Mouse (Mus musculus) liver, embryonic 12.5 days (tissue): Measurements from ENCODE around the gene Mboat2. TPM values are rescaled to one million over a fixed set of nuclear protein-coding genes. Genes with fewer than 3 reads are reported as not detected.

Experiments
- ATAC-seq: fragments of 200-750 bp; cut with Nextera tagmentation; 2 replicates; pipeline ENCODE4 v1.8.0; 2017; ENCODE audit warnings: moderate number of reproducible peaks, mild to moderate bottlenecking, moderate library complexity
- H3K27ac ChIP-seq: fragments of 300-500 bp; sonication (generic); 2 replicates; pipeline ENCODE4 v1.5.1; 2016; ENCODE audit warnings: mild to moderate bottlenecking
- H3K27me3 ChIP-seq: fragments of 300-500 bp; sonication (generic); replicated peaks from 2 replicates; pipeline ENCODE4 v1.6.1; 2016; ENCODE audit warnings: mild to moderate bottlenecking, moderate library complexity
- H3K36me3 ChIP-seq: fragments of 300-500 bp; sonication (generic); 2 replicates; pipeline ENCODE4 v1.6.1; 2016; ENCODE audit warnings: mild to moderate bottlenecking, moderate library complexity
- H3K4me1 ChIP-seq: fragments of 300-500 bp; sonication (generic); 2 replicates; pipeline ENCODE4 v1.6.1; 2016
- H3K4me2 ChIP-seq: fragments of 300-500 bp; sonication (generic); 2 replicates; pipeline ENCODE4 v1.6.1; 2016; ENCODE audit warnings: mild to moderate bottlenecking, moderate library complexity
- H3K4me3 ChIP-seq: fragments of 300-500 bp; sonication (generic); 2 replicates; pipeline ENCODE4 v1.5.1; 2016; ENCODE audit warnings: mild to moderate bottlenecking, moderate library complexity
- H3K9ac ChIP-seq: fragments of 300-500 bp; sonication (generic); 2 replicates; pipeline ENCODE4 v1.6.1; 2016; ENCODE audit warnings: mild to moderate bottlenecking, moderate library complexity
- H3K9me3 ChIP-seq: fragments of 300-500 bp; sonication (generic); replicated peaks from 2 replicates; pipeline ENCODE4 v1.6.1; 2016; ENCODE audit warnings: mild to moderate bottlenecking, moderate library complexity
- WGBS: fragments of 180-500 bp; shearing (Covaris S2); methylation state at CpG from one replicate; pipeline ENCODE4 v1.1.7; 2016; ENCODE audit not compliant: insufficient replicate concordance; 5-methylcytosine and 5-hydroxymethylcytosine counted together
- polyA plus RNA-seq: library from polyadenylated mRNA; unstranded; fragments of >200 nt; fragmentation: Nextera tagmentation; extraction: Ambion mirVana; gene quantifications from 2 replicates; pipeline ENCODE4 v1.2.1, GENCODE M21; 2016

The Mboat2 gene
- polyA plus RNA-seq, 1 experiment from 2014 or later: 8.5 TPM

DNA sequence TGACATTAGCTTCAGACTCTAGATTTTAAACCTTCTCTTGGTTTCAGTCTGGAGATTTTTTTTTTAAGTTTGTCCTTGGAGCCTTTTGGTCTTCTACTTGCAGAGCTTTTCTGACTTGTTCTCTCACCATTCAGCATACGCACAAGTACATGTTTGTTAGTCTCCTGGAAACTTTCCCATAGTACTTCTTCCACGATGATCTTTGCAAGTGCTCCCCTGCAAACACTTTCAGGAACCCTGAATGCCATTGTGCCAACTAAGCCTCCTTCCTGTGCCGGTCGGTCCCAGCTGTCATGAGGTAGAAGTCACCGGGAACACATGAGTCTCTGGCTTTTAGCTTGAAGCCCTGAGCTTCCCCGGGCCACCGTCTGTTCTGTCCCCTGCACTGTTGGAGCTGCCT, 79.0 kb downstream of the Mboat2 start:
- Histone ChIP-seq H3K27me3 (no peaks in the 10 kb centered on the region), H3K4me3 (no peak overlapping the region), H3K9ac (no peak overlapping the region), H3K36me3 (no peaks in the 10 kb centered on the region), H3K4me2 (no peak overlapping the region), H3K4me1 (no peaks in the 10 kb centered on the region), H3K9me3 (no peaks in the 10 kb centered on the region), H3K27ac (no peak overlapping the region)
- WGBS: 86% methylated on average over 7 of the region's 7 CpGs
- ATAC-seq: no peak

DNA sequence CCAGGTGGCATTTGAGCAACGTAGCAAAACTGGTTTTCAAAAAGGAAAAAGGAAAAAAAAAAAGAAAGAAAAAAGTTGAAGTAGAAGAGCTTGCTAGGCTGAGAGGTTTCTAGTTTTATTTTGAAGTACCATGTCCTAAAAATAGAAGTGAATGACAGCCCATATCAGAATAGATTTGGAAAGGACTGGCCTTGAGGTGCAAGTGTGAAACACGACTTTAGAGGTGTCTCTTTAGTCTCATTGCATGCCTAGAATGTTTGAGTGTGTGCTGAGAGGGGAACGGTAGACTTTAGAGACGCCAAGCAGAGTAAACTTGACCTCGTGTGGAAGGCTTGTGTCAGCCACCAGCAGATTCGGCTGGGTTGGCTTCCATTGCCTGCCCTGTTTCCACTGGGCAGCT, 81.5 kb downstream of the Mboat2 start:
- H3K9ac ChIP-seq: no peak overlapping the region
- H3K4me3 ChIP-seq: no peak overlapping the region
- H3K4me2 ChIP-seq: no peak overlapping the region
- H3K27me3 ChIP-seq: no peaks in the 10 kb centered on the region
- WGBS: 62% methylated on average over 6 of the region's 6 CpGs
- H3K9me3 ChIP-seq: no peaks in the 10 kb centered on the region
- H3K36me3 ChIP-seq: no peaks in the 10 kb centered on the region
- no peak for ATAC-seq
- H3K27ac ChIP-seq: peak overlapping the region; percentile 4; the same call in 1 of the 2 replicates
- H3K4me1 ChIP-seq: no peaks in the 10 kb centered on the region

DNA sequence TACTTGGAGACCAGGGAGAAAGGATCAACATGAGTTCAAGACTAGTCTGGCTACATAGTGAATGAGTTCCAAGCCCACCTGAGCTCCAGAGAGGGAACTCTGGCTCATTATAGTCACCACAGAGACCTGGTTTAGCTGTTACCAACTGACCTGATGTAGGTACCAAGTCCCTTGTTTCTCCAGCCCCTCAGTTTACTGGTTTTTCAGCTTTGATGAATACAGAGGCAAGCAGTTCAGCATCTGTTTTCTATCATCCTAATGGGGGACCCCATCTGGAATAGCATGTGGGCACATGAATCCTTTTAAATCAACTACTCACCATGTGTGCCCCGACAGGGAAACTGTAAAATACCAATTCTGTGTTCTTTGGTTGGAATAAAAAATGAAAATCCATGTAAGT, 82.2 kb downstream of the Mboat2 start:
- Histone ChIP-seq H3K9me3 (no peaks in the 10 kb centered on the region), H3K9ac (no peak overlapping the region), H3K4me3 (no peak overlapping the region), H3K4me1 (no peaks in the 10 kb centered on the region), H3K36me3 (no peaks in the 10 kb centered on the region), H3K27me3 (no peaks in the 10 kb centered on the region), H3K27ac (no peak overlapping the region), H3K4me2 (no peak overlapping the region)
- 76% methylated on average over 1 of the region's 1 CpGs for WGBS
- ATAC-seq: no peak

DNA sequence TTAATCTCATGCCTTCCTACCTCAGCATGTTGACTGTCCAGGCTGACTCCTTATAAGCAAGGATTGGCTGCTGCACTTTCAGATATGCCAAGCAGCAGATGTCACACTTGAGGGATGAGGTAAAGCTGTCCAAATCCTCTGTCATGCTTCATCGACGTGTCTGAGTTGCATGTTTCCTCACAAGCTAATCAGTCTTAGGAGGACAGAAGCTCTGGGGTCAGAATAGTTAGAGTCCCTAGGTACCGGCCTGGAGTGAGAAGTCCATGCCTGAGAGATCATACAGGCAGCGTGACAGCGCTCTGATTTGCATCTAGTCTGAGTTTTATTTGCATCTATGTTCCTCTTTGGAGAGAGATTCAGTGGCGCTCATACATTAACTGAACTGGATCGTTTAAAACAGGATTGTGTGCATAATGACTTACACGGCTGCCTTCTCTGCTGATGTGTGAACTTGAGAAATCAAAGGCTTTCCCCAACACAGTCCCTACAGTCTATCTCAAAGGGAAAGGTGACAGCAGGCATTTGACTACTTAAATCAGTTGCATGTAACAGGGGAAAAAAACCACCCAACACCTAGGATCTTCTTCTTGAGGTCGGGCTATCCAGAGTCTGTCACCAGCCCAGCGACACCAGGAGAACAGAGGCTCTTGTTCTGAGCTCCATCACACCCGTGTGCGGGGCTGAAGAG, 88.0 kb downstream of the Mboat2 start:
- H3K27me3 ChIP-seq: no peaks in the 10 kb centered on the region
- H3K9me3 ChIP-seq: no peaks in the 10 kb centered on the region
- no peak overlapping the region for H3K4me2 ChIP-seq
- WGBS: 80% methylated on average over 12 of the region's 12 CpGs
- H3K36me3 ChIP-seq: no peaks in the 10 kb centered on the region
- peaks cover 8% of the 10 kb centered on the region for H3K4me1 ChIP-seq
- no peak overlapping the region for H3K9ac ChIP-seq
- no peak overlapping the region for H3K27ac ChIP-seq
- no peak for ATAC-seq
- no peak overlapping the region for H3K4me3 ChIP-seq

DNA sequence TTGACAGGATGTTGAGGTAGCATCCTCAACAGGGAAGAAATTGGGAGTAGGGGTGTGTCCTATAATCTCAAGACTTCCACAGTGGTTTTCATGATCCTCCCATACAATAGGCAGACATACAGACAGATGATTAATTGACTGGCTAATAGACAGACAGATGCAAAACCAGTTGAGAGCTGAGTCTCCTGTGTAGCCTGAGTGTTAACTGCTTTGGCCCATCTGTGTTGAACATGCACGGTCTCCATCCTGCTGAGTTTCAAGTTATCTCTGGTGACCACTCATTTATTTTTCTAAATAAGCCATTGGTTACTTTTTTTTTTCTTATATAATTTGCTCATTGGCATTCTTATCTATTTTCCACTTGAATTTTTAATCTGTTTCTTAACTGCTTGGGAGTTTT, 90.2 kb downstream of the Mboat2 start:
- H3K9ac ChIP-seq: no peak overlapping the region
- no peak overlapping the region for H3K4me2 ChIP-seq
- H3K4me1 ChIP-seq: peaks cover 16% of the 10 kb centered on the region
- no peak overlapping the region for H3K27ac ChIP-seq
- ATAC-seq: no peak
- no peaks in the 10 kb centered on the region for H3K27me3 ChIP-seq
- H3K36me3 ChIP-seq: no peaks in the 10 kb centered on the region
- no peak overlapping the region for H3K4me3 ChIP-seq
- no peaks in the 10 kb centered on the region for H3K9me3 ChIP-seq
- WGBS: 42% methylated on average over 1 of the region's 1 CpGs

DNA sequence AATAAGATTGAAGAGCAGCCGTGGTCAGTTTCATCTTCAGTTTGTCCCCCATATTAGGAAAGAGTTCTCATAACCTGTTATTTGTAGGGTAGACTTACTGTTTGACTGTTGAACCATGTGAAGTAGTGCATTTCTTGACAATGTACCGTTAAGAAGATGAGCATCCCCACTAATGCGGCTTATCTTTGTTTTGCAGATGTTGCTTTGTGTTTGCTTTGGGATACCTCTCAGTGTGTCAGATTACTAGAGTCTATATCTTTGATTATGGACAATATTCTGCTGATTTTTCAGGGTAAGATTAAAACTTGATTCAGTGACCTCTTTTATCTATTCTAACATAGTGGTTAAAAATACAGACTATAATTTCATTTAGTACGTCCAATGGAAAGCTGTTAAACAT, 93.3 kb downstream of the Mboat2 start:
- peak; percentile 62; the same call in 1 of the 2 replicates for ATAC-seq
- Histone ChIP-seq H3K27ac (no peak overlapping the region), H3K9ac (no peak overlapping the region), H3K4me1 (peaks cover 19% of the 10 kb centered on the region), H3K36me3 (no peaks in the 10 kb centered on the region), H3K4me2 (no peak overlapping the region), H3K27me3 (peaks cover 5% of the 10 kb centered on the region), H3K4me3 (no peak overlapping the region), H3K9me3 (no peaks in the 10 kb centered on the region)
- 34% methylated on average over 4 of the region's 4 CpGs for WGBS

DNA sequence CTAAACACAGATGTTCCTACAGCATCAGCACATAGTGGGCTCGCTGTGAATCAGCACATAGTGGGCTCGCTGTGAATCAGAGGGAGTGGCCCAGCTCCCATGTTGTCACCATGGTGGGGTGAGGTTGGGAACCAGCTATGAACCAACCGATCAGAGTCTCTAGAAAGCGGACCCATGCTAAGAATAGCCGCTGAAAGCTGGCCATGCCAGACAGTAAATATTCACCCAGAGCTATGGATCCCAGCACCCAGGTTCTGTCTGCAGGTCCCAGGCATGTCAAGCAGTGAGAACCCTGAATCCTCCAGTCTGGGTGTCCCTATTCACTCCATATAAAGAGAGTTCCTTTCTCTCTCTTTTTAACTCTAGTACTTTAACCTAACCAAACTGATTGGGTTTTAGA, 94.6 kb downstream of the Mboat2 start:
- no peak overlapping the region for H3K27ac ChIP-seq
- H3K4me3 ChIP-seq: no peak overlapping the region
- H3K36me3 ChIP-seq: no peaks in the 10 kb centered on the region
- H3K4me2 ChIP-seq: no peak overlapping the region
- no peaks in the 10 kb centered on the region for H3K9me3 ChIP-seq
- WGBS: 76% methylated on average over 5 of the region's 5 CpGs
- H3K27me3 ChIP-seq: peaks cover 5% of the 10 kb centered on the region
- ATAC-seq: no peak
- H3K4me1 ChIP-seq: peaks cover 25% of the 10 kb centered on the region
- no peak overlapping the region for H3K9ac ChIP-seq

DNA sequence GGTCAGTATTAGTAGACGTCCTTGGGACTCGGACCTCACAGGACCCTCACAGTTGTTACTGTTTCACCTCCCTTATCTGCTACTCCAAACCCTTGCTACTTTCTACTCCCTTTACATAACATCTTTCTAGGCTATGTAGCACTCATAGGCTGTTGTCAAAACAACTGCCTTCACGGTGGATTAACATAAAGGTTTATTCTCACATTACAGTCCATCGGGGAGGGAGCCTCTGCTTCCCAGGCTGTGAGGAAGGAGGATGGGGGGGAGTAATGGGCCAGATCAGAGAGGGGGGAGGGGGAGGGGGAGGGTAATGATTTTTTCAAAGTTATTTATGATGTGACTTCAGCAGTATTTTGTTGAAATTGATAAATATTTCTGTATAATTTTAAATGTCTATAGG, 95.0 kb downstream of the Mboat2 start:
- Histone ChIP-seq H3K9me3 (no peaks in the 10 kb centered on the region), H3K9ac (no peak overlapping the region), H3K4me2 (no peak overlapping the region), H3K4me3 (no peak overlapping the region), H3K27ac (no peak overlapping the region), H3K4me1 (peaks cover 29% of the 10 kb centered on the region), H3K36me3 (no peaks in the 10 kb centered on the region), H3K27me3 (peaks cover 5% of the 10 kb centered on the region)
- whole genome bisulfite sequencing: 65% methylated on average over 4 of the region's 4 CpGs
- no peak for ATAC-seq

DNA sequence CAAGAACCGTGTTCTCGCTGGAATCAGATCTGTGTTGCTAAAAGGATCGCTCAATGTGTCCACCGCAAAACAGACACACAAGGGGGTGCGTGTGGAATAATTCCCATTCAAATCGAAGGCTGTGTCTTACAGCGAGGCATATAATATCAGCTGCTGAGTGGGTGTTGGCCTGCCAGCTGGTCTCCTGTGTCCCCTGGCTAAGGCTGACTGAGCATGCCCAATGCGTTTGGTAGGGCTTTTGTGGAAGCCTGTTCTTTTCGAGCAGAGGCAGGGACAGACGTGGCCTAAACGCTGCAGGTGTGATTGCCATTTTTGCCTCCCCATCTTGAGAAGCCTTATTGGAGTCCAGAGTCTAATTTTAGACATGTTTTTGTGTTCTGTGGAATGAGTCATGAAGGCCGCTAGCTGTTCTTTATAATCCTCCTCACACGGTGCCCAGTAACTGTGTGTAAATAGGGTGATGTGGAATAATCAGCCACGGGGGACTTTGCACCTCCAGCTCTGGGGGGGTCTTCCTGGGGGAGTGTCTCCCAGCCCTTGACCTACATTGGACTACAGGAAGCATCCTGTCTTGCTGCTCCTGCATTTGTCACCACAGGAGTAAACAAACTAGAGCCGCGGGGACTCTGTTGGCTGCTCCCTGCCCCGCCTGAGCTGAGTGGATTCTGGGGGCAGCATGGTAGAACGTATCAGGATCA, 97.5 kb downstream of the Mboat2 start:
- H3K4me2 ChIP-seq: no peak overlapping the region
- no peak overlapping the region for H3K9ac ChIP-seq
- H3K4me1 ChIP-seq: peaks cover 34% of the 10 kb centered on the region
- 73% methylated on average over 18 of the region's 18 CpGs for WGBS
- no peak overlapping the region for H3K4me3 ChIP-seq
- H3K27me3 ChIP-seq: peaks cover 6% of the 10 kb centered on the region
- no peaks in the 10 kb centered on the region for H3K9me3 ChIP-seq
- no peak overlapping the region for H3K27ac ChIP-seq
- no peaks in the 10 kb centered on the region for H3K36me3 ChIP-seq
- no peak for ATAC-seq

DNA sequence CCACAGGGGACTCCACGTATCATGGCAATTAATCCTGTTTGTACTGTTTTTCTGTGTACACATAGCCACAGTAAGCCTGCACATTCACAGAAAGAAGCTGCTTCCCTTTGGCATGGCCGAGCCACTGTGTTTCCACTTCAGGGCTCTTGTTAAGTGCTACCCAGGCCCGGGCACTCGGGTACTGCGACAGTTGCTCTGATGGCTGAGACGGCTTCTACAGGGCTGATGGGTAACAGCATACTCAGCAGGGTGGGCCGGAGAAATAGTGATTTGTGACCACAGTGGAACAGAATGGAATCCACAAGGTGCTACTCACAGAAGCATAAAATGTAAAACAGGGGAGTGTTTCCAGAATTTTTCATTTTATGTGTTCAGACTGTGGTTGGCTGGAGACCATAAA, 98.4 kb downstream of the Mboat2 start:
- Histone ChIP-seq H3K36me3 (no peaks in the 10 kb centered on the region), H3K27ac (no peak overlapping the region), H3K4me3 (no peak overlapping the region), H3K9me3 (no peaks in the 10 kb centered on the region), H3K9ac (no peak overlapping the region), H3K27me3 (peaks cover 11% of the 10 kb centered on the region), H3K4me2 (no peak overlapping the region), H3K4me1 (peaks cover 26% of the 10 kb centered on the region)
- no peak for ATAC-seq
- 85% methylated on average over 7 of the region's 7 CpGs for WGBS

DNA sequence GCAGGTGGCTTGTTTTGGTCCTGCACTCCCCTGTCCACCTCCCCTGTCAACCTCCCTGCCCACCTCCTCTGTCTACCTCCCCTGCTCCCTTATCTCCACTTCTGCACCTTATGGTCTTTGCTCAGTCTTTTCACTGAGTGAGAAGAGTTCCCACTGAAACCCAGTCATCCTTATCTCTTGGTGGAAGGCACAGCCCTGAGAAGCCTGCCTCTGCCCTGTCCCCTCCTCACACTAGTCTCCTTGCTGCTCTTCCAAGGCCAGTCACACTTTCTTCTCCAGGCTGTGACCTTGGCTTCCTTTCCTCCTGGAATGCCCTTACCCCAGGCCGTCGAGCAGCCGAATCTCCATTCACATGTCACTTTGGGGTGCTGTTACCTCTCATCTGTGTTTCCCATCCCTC, 100.1 kb downstream of the Mboat2 start:
- Histone ChIP-seq H3K27me3 (peaks cover 11% of the 10 kb centered on the region), H3K4me2 (peak overlapping the region; percentile 13), H3K4me1 (peaks cover 22% of the 10 kb centered on the region), H3K4me3 (no peak overlapping the region), H3K9ac (0 out of 2 replicates have a peak overlapping the region, but pooled peaks have one; percentile 29), H3K36me3 (no peaks in the 10 kb centered on the region), H3K9me3 (no peaks in the 10 kb centered on the region), H3K27ac (peak overlapping the region; percentile 11)
- WGBS: 44% methylated on average over 3 of the region's 3 CpGs
- ATAC-seq: peak; percentile 93

DNA sequence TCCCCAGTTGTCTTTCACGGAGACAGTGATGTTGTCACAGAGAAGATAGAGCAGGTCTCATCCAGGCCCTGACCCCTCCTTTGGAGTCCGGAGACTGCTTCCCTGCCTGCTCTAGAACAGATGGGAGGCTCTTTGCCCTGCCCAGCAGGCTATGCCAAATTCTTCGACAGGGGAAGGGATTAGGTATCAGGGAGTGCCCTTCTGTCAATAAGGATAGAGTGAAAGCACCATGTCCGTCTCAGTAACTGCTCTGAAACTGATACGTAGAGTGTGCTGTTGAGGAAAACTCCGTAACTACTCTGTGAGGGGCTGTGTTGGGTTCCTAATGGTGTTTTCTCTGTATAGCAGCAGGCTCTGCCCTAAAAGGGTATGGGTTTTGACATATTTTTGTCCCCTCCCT, 101.4 kb downstream of the Mboat2 start:
- H3K4me3 ChIP-seq: no peak overlapping the region
- H3K4me2 ChIP-seq: no peak overlapping the region
- H3K27me3 ChIP-seq: 0 out of 2 replicates have a peak, but pooled peaks cover 6% of the 10 kb centered on the region
- no peak for ATAC-seq
- no peak overlapping the region for H3K9ac ChIP-seq
- H3K27ac ChIP-seq: no peak overlapping the region
- WGBS: 77% methylated on average over 6 of the region's 6 CpGs
- H3K9me3 ChIP-seq: no peaks in the 10 kb centered on the region
- no peaks in the 10 kb centered on the region for H3K36me3 ChIP-seq
- H3K4me1 ChIP-seq: peaks cover 25% of the 10 kb centered on the region
